Mouse (Mus musculus): ENCODE data around the gene Ugt1a10. TPM values are rescaled to one million over a fixed set of nuclear protein-coding genes. Genes with fewer than 3 reads are reported as not detected.

Gene Ugt1a10
- polyA plus RNA-seq, 1 experiment from 2014 or later = not detected

GRCm38 (mm10) chr1:88213061-88213460 is 157.9 kb downstream of the Ugt1a10 start:
- WGBS = 74% methylated on average over 1 of the region's 1 CpGs
- Histone ChIP-seq H3K27me3 (ENCODE audit: control insufficient read depth, insufficient read depth, low read depth, low read length) (no peaks in the 10 kb centered on the region), H3K4me1 (ENCODE audit: control insufficient read depth, insufficient read depth, low read length) (no peaks in the 10 kb centered on the region), H3K4me2 (ENCODE audit: low read length) (no peak overlapping the region), H3K4me3 (ENCODE audit: low read depth, low read length) (no peak overlapping the region), H3K9ac (ENCODE audit: low read depth, low read length) (no peak overlapping the region), H3K9me3 (replicated peaks; ENCODE audit: control insufficient read depth, low read length, poor library complexity, severe bottlenecking) (peaks cover 62% of the 10 kb centered on the region), H3K36me3 (ENCODE audit: control insufficient read depth, insufficient read depth, low read length) (no peaks in the 10 kb centered on the region), H3K27ac (ENCODE audit: low read length) (no peak overlapping the region)
- ATAC-seq = no peak

GRCm38 (mm10) chr1:88213766-88214461 is 158.7 kb downstream of the Ugt1a10 start:
- 81% methylated on average over 2 of the region's 2 CpGs for WGBS
- Histone ChIP-seq H3K27ac (ENCODE audit: low read length) (no peak overlapping the region), H3K27me3 (ENCODE audit: control insufficient read depth, insufficient read depth, low read depth, low read length) (no peaks in the 10 kb centered on the region), H3K4me2 (ENCODE audit: low read length) (no peak overlapping the region), H3K9me3 (replicated peaks; ENCODE audit: control insufficient read depth, low read length, poor library complexity, severe bottlenecking) (peaks cover 62% of the 10 kb centered on the region), H3K4me3 (ENCODE audit: low read depth, low read length) (no peak overlapping the region), H3K36me3 (ENCODE audit: control insufficient read depth, insufficient read depth, low read length) (no peaks in the 10 kb centered on the region), H3K4me1 (ENCODE audit: control insufficient read depth, insufficient read depth, low read length) (no peaks in the 10 kb centered on the region), H3K9ac (ENCODE audit: low read depth, low read length) (no peak overlapping the region)
- no peak for ATAC-seq

- H3K36me3 ChIP-seq (ENCODE audit: control insufficient read depth, insufficient read depth, low read length) = no peaks in the 10 kb centered on the region
- no peaks in the 10 kb centered on the region for H3K4me1 ChIP-seq (ENCODE audit: control insufficient read depth, insufficient read depth, low read length)
- no peaks in the 10 kb centered on the region for H3K27me3 ChIP-seq (ENCODE audit: control insufficient read depth, insufficient read depth, low read depth, low read length)
- 77% methylated on average over 2 of the region's 2 CpGs for WGBS
- peaks cover 62% of the 10 kb centered on the region for H3K9me3 ChIP-seq (replicated peaks; ENCODE audit: control insufficient read depth, low read length, poor library complexity, severe bottlenecking)
- H3K4me2 ChIP-seq (ENCODE audit: low read length) = no peak overlapping the region
- H3K27ac ChIP-seq (ENCODE audit: low read length) = no peak overlapping the region
- H3K9ac ChIP-seq (ENCODE audit: low read depth, low read length) = no peak overlapping the region
- H3K4me3 ChIP-seq (ENCODE audit: low read depth, low read length) = no peak overlapping the region
- no peak for ATAC-seq
Measured at GRCm38 (mm10) chr1:88214462-88214952, 159.3 kb downstream of the Ugt1a10 start.

- Histone ChIP-seq H3K36me3 (ENCODE audit: control insufficient read depth, insufficient read depth, low read length) (no peaks in the 10 kb centered on the region), H3K4me1 (ENCODE audit: control insufficient read depth, insufficient read depth, low read length) (no peaks in the 10 kb centered on the region), H3K4me2 (ENCODE audit: low read length) (no peak overlapping the region), H3K4me3 (ENCODE audit: low read depth, low read length) (no peak overlapping the region), H3K9me3 (replicated peaks; ENCODE audit: control insufficient read depth, low read length, poor library complexity, severe bottlenecking) (peaks cover 62% of the 10 kb centered on the region), H3K27ac (ENCODE audit: low read length) (no peak overlapping the region), H3K9ac (ENCODE audit: low read depth, low read length) (no peak overlapping the region), H3K27me3 (ENCODE audit: control insufficient read depth, insufficient read depth, low read depth, low read length) (no peaks in the 10 kb centered on the region)
- no peak for ATAC-seq
- 73% methylated on average over 10 of the region's 10 CpGs for WGBS
Measured at GRCm38 (mm10) chr1:88215466-88216380, 160.5 kb downstream of the Ugt1a10 start.

- Histone ChIP-seq H3K27me3 (ENCODE audit: control insufficient read depth, insufficient read depth, low read depth, low read length) (no peaks in the 10 kb centered on the region), H3K4me2 (ENCODE audit: low read length) (no peak overlapping the region), H3K9me3 (replicated peaks; ENCODE audit: control insufficient read depth, low read length, poor library complexity, severe bottlenecking) (peaks cover 58% of the 10 kb centered on the region), H3K4me1 (ENCODE audit: control insufficient read depth, insufficient read depth, low read length) (no peaks in the 10 kb centered on the region), H3K4me3 (ENCODE audit: low read depth, low read length) (no peak overlapping the region), H3K27ac (ENCODE audit: low read length) (no peak overlapping the region), H3K9ac (ENCODE audit: low read depth, low read length) (no peak overlapping the region), H3K36me3 (ENCODE audit: control insufficient read depth, insufficient read depth, low read length) (no peaks in the 10 kb centered on the region)
- 49% methylated on average over 2 of the region's 2 CpGs for WGBS
- ATAC-seq = no peak
Measured at GRCm38 (mm10) chr1:88216551-88216950, 161.4 kb downstream of the Ugt1a10 start.

GRCm38 (mm10) chr1:88217144-88217543 is 162.0 kb downstream of the Ugt1a10 start:
- Histone ChIP-seq H3K4me3 (ENCODE audit: low read depth, low read length) (no peak overlapping the region), H3K27me3 (ENCODE audit: control insufficient read depth, insufficient read depth, low read depth, low read length) (no peaks in the 10 kb centered on the region), H3K27ac (ENCODE audit: low read length) (no peak overlapping the region), H3K4me2 (ENCODE audit: low read length) (no peak overlapping the region), H3K9me3 (replicated peaks; ENCODE audit: control insufficient read depth, low read length, poor library complexity, severe bottlenecking) (peaks cover 54% of the 10 kb centered on the region), H3K36me3 (ENCODE audit: control insufficient read depth, insufficient read depth, low read length) (no peaks in the 10 kb centered on the region), H3K4me1 (ENCODE audit: control insufficient read depth, insufficient read depth, low read length) (no peaks in the 10 kb centered on the region), H3K9ac (ENCODE audit: low read depth, low read length) (no peak overlapping the region)
- no peak for ATAC-seq
- 61% methylated on average over 2 of the region's 2 CpGs for WGBS

GRCm38 (mm10) chr1:88217576-88217975 is 162.4 kb downstream of the Ugt1a10 start:
- no peaks in the 10 kb centered on the region for H3K36me3 ChIP-seq (ENCODE audit: control insufficient read depth, insufficient read depth, low read length)
- peaks cover 52% of the 10 kb centered on the region for H3K9me3 ChIP-seq (replicated peaks; ENCODE audit: control insufficient read depth, low read length, poor library complexity, severe bottlenecking)
- H3K27ac ChIP-seq (ENCODE audit: low read length) = no peak overlapping the region
- H3K4me3 ChIP-seq (ENCODE audit: low read depth, low read length) = no peak overlapping the region
- no peak overlapping the region for H3K4me2 ChIP-seq (ENCODE audit: low read length)
- H3K4me1 ChIP-seq (ENCODE audit: control insufficient read depth, insufficient read depth, low read length) = no peaks in the 10 kb centered on the region
- no peaks in the 10 kb centered on the region for H3K27me3 ChIP-seq (ENCODE audit: control insufficient read depth, insufficient read depth, low read depth, low read length)
- 41% methylated on average over 3 of the region's 3 CpGs for WGBS
- ATAC-seq = no peak
- H3K9ac ChIP-seq (ENCODE audit: low read depth, low read length) = no peak overlapping the region

- H3K9me3 ChIP-seq (replicated peaks; ENCODE audit: control insufficient read depth, low read length, poor library complexity, severe bottlenecking) = peaks cover 47% of the 10 kb centered on the region
- no peaks in the 10 kb centered on the region for H3K27me3 ChIP-seq (ENCODE audit: control insufficient read depth, insufficient read depth, low read depth, low read length)
- H3K4me3 ChIP-seq (ENCODE audit: low read depth, low read length) = no peak overlapping the region
- no peaks in the 10 kb centered on the region for H3K4me1 ChIP-seq (ENCODE audit: control insufficient read depth, insufficient read depth, low read length)
- H3K9ac ChIP-seq (ENCODE audit: low read depth, low read length) = no peak overlapping the region
- ATAC-seq = no peak
- H3K36me3 ChIP-seq (ENCODE audit: control insufficient read depth, insufficient read depth, low read length) = no peaks in the 10 kb centered on the region
- H3K4me2 ChIP-seq (ENCODE audit: low read length) = no peak overlapping the region
- no peak overlapping the region for H3K27ac ChIP-seq (ENCODE audit: low read length)
- WGBS = 72% methylated on average over 9 of the region's 9 CpGs
Measured at GRCm38 (mm10) chr1:88218051-88218450, 162.9 kb downstream of the Ugt1a10 start.

- no peaks in the 10 kb centered on the region for H3K27me3 ChIP-seq (ENCODE audit: control insufficient read depth, insufficient read depth, low read depth, low read length)
- no peak overlapping the region for H3K27ac ChIP-seq (ENCODE audit: low read length)
- ATAC-seq = no peak
- no peak overlapping the region for H3K4me3 ChIP-seq (ENCODE audit: low read depth, low read length)
- no peak overlapping the region for H3K9ac ChIP-seq (ENCODE audit: low read depth, low read length)
- no peak overlapping the region for H3K4me2 ChIP-seq (ENCODE audit: low read length)
- 49% methylated on average over 4 of the region's 4 CpGs for WGBS
- H3K4me1 ChIP-seq (ENCODE audit: control insufficient read depth, insufficient read depth, low read length) = no peaks in the 10 kb centered on the region
- H3K36me3 ChIP-seq (ENCODE audit: control insufficient read depth, insufficient read depth, low read length) = no peaks in the 10 kb centered on the region
- peaks cover 42% of the 10 kb centered on the region for H3K9me3 ChIP-seq (replicated peaks; ENCODE audit: control insufficient read depth, low read length, poor library complexity, severe bottlenecking)
Measured at GRCm38 (mm10) chr1:88218591-88218990, 163.4 kb downstream of the Ugt1a10 start.
